8 mouse cellular contexts compared by ENCODE assay signal in the genomic region with DNA sequence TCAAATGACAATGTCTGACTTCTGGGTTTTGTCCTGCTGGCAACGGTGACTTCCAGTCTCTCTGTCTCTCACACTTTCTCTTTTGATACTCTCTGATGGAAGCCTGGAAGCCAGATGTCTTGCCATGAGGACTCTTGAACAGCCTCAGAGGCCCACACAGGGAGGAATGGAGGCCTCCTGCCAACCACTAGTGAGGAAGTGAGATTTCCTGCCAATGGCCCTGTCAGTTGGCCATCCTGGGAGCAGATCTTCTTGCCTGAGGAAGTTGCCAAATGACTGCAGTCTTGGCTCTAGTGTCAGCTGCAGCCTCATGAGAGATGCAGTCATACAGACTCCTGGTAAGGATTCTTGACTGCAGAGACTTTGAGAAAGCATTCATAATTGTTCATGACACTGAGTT.
DNase-seq lines count a peak whose midpoint lies in the region; ATAC-seq lines count a peak whose summit lies in the region.

No protein-coding gene starts in this region.

- DNase-seq in frontal cortex, adult 2 months (ENCODE audit: extremely low spot score in 1 of 2, low spot score in 1 of 2): peak; percentile 1 to 2
- DNase-seq in frontal cortex, postnatal 25 days (ENCODE audit: low spot score in 2 of 2): no peak
- DNase-seq in testis, postnatal 14 days (ENCODE audit: low spot score): peak; percentile 5
- DNase-seq in testis, postnatal 10 days (ENCODE audit: low spot score): no peak
- peak; percentile 88 for DNase-seq in gastrocnemius, postnatal 14 days
- DNase-seq in thymus, postnatal 36 days: no peak

- H3K4me1 ChIP-seq in lung, embryonic 15.5 days: 0 out of 2 replicates have a peak, but pooled peaks cover 3% of the 10 kb centered on the region

- H3K9ac ChIP-seq in lung, embryonic 15.5 days: no peak overlapping the region

- no peaks in the 10 kb centered on the region for H3K9me3 ChIP-seq in lung, embryonic 15.5 days

- H3K36me3 ChIP-seq in lung, embryonic 15.5 days: no peaks in the 10 kb centered on the region

- H3K27me3 ChIP-seq in lung, embryonic 15.5 days: no peaks in the 10 kb centered on the region

- no peak overlapping the region for H3K4me2 ChIP-seq in lung, embryonic 15.5 days

- ATAC-seq in lung, embryonic 15.5 days (ENCODE audit: borderline replicate concordance, extremely low read depth, low FRiP score, low TSS enrichment): peak; percentile 82; the same call in 1 of the 2 replicates
- no peak for ATAC-seq in inflammation-experienced regulatory T-cells, adult 6 months

- intact Hi-C loops in gastrocnemius, postnatal 14 days (cut with DNase I; ENCODE audit: low total_unique reads): no loop called here

- no peak overlapping the region for H3K4me3 ChIP-seq in lung, embryonic 15.5 days

- H3K27ac ChIP-seq in lung, embryonic 15.5 days: 0 out of 2 replicates have a peak overlapping the region, but pooled peaks have one; percentile 27

- 43% methylated on average over 1 of the region's 1 CpGs for WGBS in lung, embryonic 15.5 days

Comparison
In these comparisons a context has a peak if more than half of its experiments do, and no peak if none do; other contexts are left out.
1. DNase-seq: peak in frontal cortex, adult 2 months (2 of 2), testis, postnatal 14 days (single experiment) and gastrocnemius, postnatal 14 days (single experiment); none in frontal cortex, postnatal 25 days (0 of 2), testis, postnatal 10 days (single experiment) and thymus, postnatal 36 days (0 of 2).